Mouse (Mus musculus) ES-Bruce4 (cell line): ENCODE results near the gene E130308A19Rik. TPM values are rescaled to one million over a fixed set of nuclear protein-coding genes. Genes with fewer than 3 reads are reported as not detected.

Source experiments
- H3K27ac ChIP-seq: 2 replicates; pipeline ENCODE4 v1.5.1; 2012; ENCODE audit warnings: low read length, inconsistent platforms; ENCODE audit not compliant: insufficient read depth
- H3K27me3 ChIP-seq: 2 replicates; pipeline ENCODE4 v1.6.1; 2012; ENCODE audit warnings: mild to moderate bottlenecking, low read length, inconsistent platforms; ENCODE audit not compliant: control insufficient read depth, poor library complexity, insufficient read depth, severe bottlenecking
- H3K36me3 ChIP-seq: 2 replicates; pipeline ENCODE4 v1.6.1; 2012; ENCODE audit warnings: inconsistent platforms, mild to moderate bottlenecking, low read length, moderate library complexity; ENCODE audit not compliant: control insufficient read depth, poor library complexity, insufficient read depth, severe bottlenecking
- H3K4me1 ChIP-seq: one replicate; pipeline ENCODE4 v1.8.1; 2011; ENCODE audit warnings: low read length; ENCODE audit not compliant: control insufficient read depth, insufficient read depth
- H3K4me3 ChIP-seq: 2 replicates; pipeline ENCODE4 v1.5.1; 2011; ENCODE audit warnings: low read depth, mild to moderate bottlenecking, low read length
- H3K9ac ChIP-seq: 2 replicates; pipeline ENCODE4 v1.6.1; 2012; ENCODE audit warnings: low read depth, mild to moderate bottlenecking, inconsistent platforms; ENCODE audit not compliant: poor library complexity, severe bottlenecking
- H3K9me3 ChIP-seq: replicated peaks from 2 replicates; pipeline ENCODE4 v1.6.1; 2012; ENCODE audit warnings: mild to moderate bottlenecking, low read length, inconsistent platforms; ENCODE audit not compliant: control insufficient read depth, poor library complexity, insufficient read depth, severe bottlenecking
- CTCF ChIP-seq: IDR thresholded peaks from one replicate; pipeline ENCODE4 v1.8.1; 2011; ENCODE audit warnings: low read depth, low read length
- EP300 ChIP-seq: IDR thresholded peaks from 2 replicates; pipeline ENCODE4 v1.6.1; 2011; ENCODE audit warnings: low read depth, low read length; ENCODE audit not compliant: insufficient read depth
- POLR2A ChIP-seq: IDR thresholded peaks from one replicate; pipeline ENCODE4 v1.8.1; 2011; ENCODE audit warnings: low read length; ENCODE audit not compliant: insufficient read depth
- polyA plus RNA-seq: library from polyadenylated mRNA; stranded (reverse); fragments of >200 nt; gene quantifications from 2 replicates; pipeline ENCODE4 v1.2.4, GENCODE M21; 2011; ENCODE audit warnings: low read depth; ENCODE audit not compliant: missing spikeins, insufficient read depth, insufficient read length

The E130308A19Rik gene
- polyA plus RNA-seq, 1 experiment, result 16.3 TPM

- Histone ChIP-seq H3K4me1 (no peaks in the 10 kb centered on the region), H3K9ac (no peak overlapping the region), H3K27ac (no peak overlapping the region), H3K27me3 (no peaks in the 10 kb centered on the region), H3K4me3 (no peak overlapping the region), H3K9me3 (no peaks in the 10 kb centered on the region), H3K36me3 (no peaks in the 10 kb centered on the region)
- no peak for TF ChIP-seq CTCF
Measured at GRCm38 (mm10) chr4:59642657-59643056, 16.6 kb downstream of the E130308A19Rik start.

DNA sequence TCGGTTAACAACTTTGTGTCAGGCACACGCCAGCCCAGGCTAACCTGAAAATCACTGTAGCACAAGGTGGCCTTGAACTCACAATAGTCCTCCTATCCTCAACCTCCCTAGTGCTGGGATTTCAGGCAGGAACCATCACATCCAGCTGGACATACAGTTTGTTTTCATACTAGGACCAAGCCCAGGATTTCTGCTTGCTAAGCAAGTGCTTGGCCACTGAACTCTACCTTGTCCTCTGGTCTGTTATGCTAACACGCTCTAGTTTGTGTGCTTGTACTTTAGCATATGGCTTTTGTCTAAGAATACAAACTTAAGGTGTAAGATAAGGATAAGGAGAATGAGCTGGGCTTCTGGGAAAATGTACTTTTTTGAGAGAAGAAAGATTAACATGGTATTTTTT, 18.4 kb downstream of the E130308A19Rik start:
- H3K27ac ChIP-seq, result no peak overlapping the region
- TF ChIP-seq POLR2A (no peak), CTCF (no peak), EP300 (no peak)
- H3K9me3 ChIP-seq, result no peaks in the 10 kb centered on the region
- H3K4me3 ChIP-seq, result no peak overlapping the region
- H3K9ac ChIP-seq, result no peak overlapping the region
- H3K36me3 ChIP-seq, result no peaks in the 10 kb centered on the region
- H3K27me3 ChIP-seq, result no peaks in the 10 kb centered on the region
- no peaks in the 10 kb centered on the region for H3K4me1 ChIP-seq

GRCm38 (mm10) chr4:59644992-59645391, 19.0 kb downstream of the E130308A19Rik start:
- no peak for TF ChIP-seq POLR2A
- no peak for TF ChIP-seq EP300
- TF ChIP-seq CTCF, result no peak
- H3K9ac ChIP-seq, result no peak overlapping the region

DNA sequence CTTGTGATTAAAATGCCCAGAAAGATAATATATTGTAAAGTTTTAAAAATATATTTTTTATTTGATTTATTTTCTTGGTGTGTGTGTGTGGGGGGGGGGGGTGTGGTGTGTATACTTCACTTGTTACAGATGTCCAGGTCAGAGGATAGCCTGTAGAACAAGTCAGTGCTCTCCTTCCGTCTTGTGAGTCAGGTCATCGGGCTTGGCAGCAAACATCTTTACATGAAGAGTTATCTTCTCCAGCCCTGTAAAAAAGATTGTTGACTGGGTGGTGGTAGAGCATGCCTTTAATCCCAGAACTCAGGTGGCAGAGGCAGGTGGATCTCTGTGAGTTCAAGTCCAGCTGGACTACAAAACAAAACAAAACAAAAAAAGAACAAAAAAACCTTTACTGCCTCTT, 19.6 kb downstream of the E130308A19Rik start:
- Histone ChIP-seq H3K9ac (no peak overlapping the region), H3K27me3 (no peaks in the 10 kb centered on the region), H3K9me3 (no peaks in the 10 kb centered on the region), H3K4me1 (no peaks in the 10 kb centered on the region), H3K36me3 (no peaks in the 10 kb centered on the region), H3K27ac (no peak overlapping the region), H3K4me3 (no peak overlapping the region)
- TF ChIP-seq CTCF (no peak), EP300 (no peak)

More at GRCm38 (mm10) chr4:59644992-59645391, 19.0 kb downstream of the E130308A19Rik start:
- Histone ChIP-seq H3K36me3 (no peaks in the 10 kb centered on the region), H3K27ac (no peak overlapping the region), H3K27me3 (no peaks in the 10 kb centered on the region), H3K4me1 (no peaks in the 10 kb centered on the region), H3K9me3 (no peaks in the 10 kb centered on the region), H3K4me3 (no peak overlapping the region)

DNA sequence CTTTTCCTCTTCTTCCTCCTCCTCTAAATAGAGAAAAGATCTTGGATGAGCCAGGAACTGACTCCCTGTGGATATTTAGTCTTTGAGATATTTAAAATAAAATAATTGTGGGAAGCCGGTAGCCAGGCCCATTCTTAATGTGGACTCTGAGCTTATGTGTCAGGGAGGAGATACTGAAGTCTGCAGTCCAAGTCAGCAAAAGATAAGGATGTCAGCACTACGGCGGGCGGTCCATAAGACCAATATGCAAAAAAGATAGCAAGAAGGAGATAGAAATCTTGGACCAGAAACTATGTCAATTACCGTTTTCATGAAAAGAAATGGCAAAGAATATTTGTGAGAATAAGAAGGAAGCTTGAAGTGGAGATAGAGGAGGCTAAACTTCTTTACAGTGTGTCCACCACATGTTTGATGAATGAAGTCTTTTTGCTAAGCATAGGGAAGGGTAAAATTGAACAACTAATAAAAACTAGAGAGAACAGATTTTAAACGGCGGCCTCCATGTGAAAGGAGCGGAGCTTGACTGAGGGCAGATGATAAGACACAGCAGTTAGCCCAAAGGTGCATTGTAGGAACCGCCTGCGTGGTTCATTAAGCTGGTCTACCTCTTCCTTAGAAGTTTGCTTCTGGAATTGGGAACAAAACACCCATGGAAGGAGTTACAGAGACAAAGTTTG, 20.1 kb downstream of the E130308A19Rik start:
- Histone ChIP-seq H3K9me3 (no peaks in the 10 kb centered on the region), H3K36me3 (no peaks in the 10 kb centered on the region), H3K4me1 (no peaks in the 10 kb centered on the region), H3K27me3 (no peaks in the 10 kb centered on the region), H3K4me3 (no peak overlapping the region), H3K27ac (no peak overlapping the region), H3K9ac (no peak overlapping the region)
- TF ChIP-seq EP300 (no peak), POLR2A (no peak), CTCF (no peak)

GRCm38 (mm10) chr4:59649119-59649518, 23.1 kb downstream of the E130308A19Rik start:
- H3K36me3 ChIP-seq, result no peaks in the 10 kb centered on the region
- no peaks in the 10 kb centered on the region for H3K9me3 ChIP-seq
- H3K27ac ChIP-seq, result no peak overlapping the region
- H3K4me1 ChIP-seq, result no peaks in the 10 kb centered on the region
- no peak overlapping the region for H3K4me3 ChIP-seq
- no peak overlapping the region for H3K9ac ChIP-seq
- TF ChIP-seq EP300 (no peak), POLR2A (no peak), CTCF (no peak)
- H3K27me3 ChIP-seq, result no peaks in the 10 kb centered on the region
